Mouse (Mus musculus) neutrophil, adult 59 days (primary cell): Measurements from ENCODE around the gene Prdx1. TPM values are rescaled to one million over a fixed set of nuclear protein-coding genes. Genes with fewer than 3 reads are reported as not detected.

ENCODE experiments used
- total RNA-seq, 2 experiments: library from RNA; stranded (reverse); gene quantifications; 1 replicate in 1 of 2; 2 replicates in 1 of 2; pipeline ENCODE4 v1.2.4; 2023

Prdx1 gene
- total RNA-seq, result 100 to 1,000 TPM; 102 to 170 TPM

DNA sequence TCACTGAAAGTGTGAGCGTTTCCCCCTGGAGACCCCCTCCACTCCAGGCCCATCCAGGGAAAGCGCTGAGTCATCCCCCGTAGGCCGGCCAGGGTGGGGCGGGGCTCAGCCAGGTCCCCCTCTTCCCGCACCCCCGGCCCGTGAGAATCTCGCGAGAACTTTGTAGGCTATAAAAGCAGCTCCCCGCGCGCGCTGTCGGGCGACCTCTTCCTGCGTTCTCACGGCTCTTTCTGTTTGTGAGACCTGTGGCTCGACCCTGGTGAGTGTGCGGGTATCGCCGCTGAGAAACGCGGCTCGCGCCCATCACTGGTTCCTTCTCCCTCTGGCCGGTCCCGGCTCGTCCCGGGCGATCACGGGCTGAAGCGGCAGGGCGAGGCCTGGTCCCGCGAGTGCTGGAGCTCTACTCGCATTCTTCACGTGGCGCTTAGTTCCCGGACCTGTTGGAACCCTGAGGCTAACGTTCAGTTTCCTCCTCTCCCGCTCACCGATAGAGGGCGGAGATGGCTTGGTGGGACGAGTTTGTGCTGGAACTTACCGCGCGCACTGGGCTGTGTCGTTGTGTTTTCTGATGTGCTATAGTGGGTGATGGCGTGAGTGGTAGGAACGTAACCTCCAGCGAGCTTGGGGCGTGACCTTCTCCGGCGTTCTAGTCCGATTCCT is at the start of gene Prdx1:
TSS of gene Prdx1 (plus strand) at position 143 of the 660 bp plus-strand sequence.

DNA sequence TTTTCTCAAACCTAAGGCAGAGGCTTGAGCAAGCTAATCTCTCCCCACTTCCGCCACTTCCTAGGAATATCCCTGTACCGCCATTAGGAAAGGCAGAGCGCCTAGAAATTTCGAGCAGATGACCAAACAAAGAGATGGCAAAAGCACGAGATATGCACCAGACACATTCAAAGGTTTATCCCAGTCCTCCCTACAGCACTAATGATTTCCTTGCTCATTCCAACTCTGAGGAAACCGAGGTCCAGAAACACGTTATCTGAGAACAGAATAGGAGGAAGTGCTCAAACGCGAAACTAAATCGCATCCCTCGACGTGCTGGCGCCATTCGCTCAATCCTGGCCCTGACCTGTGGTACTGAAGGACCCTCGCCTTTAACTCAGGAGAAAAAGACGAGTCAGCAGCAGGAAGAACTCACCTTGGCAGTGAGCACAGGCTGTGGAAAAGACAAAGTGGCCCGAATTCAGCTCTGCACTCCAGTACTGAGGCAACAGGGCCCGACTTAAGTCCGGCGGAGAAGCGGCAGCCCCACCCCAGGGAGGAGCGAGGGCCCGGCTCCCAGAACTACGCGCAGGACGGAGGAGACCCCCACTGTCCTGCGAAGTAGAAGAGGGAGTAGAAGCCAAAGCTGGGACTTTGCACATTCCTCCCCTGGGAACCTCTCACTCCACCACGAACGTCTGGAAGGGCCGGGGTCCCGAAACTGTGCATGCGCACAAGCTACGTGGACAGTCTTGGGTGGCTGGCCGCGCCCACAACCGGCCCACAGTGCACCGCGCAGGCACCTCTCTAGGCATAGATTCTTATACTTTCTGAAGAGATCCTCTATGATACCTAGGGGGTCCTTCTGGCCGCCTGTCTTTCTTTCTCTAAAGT is 34.2 kb upstream of the Prdx1 start, which contains the start of gene Akr1a1:
TSS of gene Akr1a1 (minus strand) at position 757 of the 873 bp plus-strand sequence.

DNA sequence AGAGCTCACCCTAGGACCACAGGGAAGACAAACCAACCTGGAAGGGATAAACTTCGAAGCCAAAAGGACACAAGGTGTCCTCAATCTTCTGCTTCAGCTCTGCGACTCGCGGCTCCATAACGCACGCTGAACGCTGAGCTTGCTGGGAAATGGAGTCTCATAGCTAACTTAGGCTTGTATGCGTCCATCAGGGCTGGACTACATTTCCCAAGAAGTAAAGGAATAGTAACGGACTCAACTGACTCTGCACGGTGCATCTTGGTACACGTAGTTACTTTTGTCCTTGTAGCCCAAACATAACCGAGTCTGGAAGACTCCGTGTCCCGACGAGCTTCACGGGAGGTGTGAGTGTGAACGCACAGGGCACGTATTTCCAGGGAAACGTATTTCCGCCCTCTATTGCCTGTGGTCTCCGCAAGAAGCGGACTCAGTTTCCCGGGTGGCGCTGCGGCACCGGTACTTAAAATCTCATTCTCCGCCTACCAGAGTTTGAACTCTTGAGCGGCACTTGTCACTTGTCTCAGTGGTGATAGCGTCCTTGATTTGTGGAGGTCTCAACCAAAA is 22.9 kb downstream of the Prdx1 start, which contains the start of the genes Mmachc and Ccdc163:
TSS of gene Mmachc (minus strand) at position 206 of the 564 bp plus-strand sequence.
TSS of gene Ccdc163 (plus strand) at position 309 of the 564 bp plus-strand sequence.

DNA sequence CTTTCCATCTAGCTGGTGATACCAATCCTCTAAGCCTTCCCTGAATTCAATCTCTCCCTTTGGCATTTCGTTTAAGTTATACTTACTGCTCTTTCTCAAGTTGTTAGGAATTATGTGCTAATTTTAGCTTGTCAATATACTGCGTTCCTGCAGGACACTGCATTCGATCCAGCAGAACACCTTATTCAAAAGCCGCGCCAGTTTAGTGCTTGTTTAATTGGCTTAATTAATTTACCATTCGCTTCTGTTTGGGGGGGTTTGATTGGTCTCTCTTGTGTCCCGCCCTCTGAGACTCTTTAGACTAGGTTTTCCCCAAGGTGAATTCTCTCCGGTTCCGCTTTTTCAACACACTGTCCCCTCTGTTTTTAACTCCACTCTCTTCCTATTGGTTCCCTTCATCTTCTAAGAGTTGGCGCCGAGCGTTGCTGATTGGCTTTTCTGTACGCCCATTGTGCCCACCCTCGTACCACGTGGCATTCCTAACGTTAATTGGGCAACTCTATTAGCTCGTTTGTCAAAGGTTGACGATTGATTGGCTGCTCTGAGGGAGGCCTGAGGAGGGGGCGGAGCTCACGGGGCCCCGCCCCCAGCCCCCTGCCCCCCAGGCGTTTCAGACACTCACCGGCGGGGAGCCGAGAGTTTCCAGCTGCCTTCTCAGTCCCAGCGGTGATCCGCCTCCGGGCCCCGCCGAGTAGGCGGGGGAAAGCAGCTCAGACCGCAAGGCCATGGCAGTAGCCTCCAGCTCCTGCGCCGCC is 35.2 kb downstream of the Prdx1 start, which contains the start of gene Tesk2:
TSS of gene Tesk2 (plus strand) at position 606 of the 755 bp plus-strand sequence.

Other genes starting within 250 kb of the Prdx1 start
- gene Mast2, start 221.4 kb upstream of the Prdx1 start, total RNA-seq, result 10 to 100 TPM; 17.9 to 24.4 TPM
- 1 to 10 TPM; 6.0 to 6.3 TPM for gene Ipp, start 178.0 kb upstream of the Prdx1 start, total RNA-seq
- gene Tmem69, start 129.6 kb upstream of the Prdx1 start, total RNA-seq, result 1 to 10 TPM; 8.1 to 8.2 TPM
- 10 to 100 TPM; 75.7 to 79.6 TPM for gene Gpbp1l1, start 127.9 kb upstream of the Prdx1 start, total RNA-seq
- 1 to 10 TPM; 8.1 to 8.5 TPM for gene Ccdc17, start 88.9 kb upstream of the Prdx1 start, total RNA-seq
- gene Nasp, start 57.6 kb upstream of the Prdx1 start, total RNA-seq, result 10 to 100 TPM; 52.7 to 57.8 TPM
- 100 to 1,000 TPM; 246 to 288 TPM for gene Akr1a1, start 33.9 kb upstream of the Prdx1 start, total RNA-seq
- gene Mmachc, start 22.9 kb downstream of the Prdx1 start, total RNA-seq, result 1 to 10 TPM; 3.2 to 3.5 TPM
- 10 to 100 TPM; 12.0 to 18.3 TPM for gene Ccdc163, start 23.0 kb downstream of the Prdx1 start, total RNA-seq
- gene Tesk2, start 35.4 kb downstream of the Prdx1 start, total RNA-seq, result 10 to 100 TPM; 35.6 to 37.0 TPM
- 10 to 100 TPM; 15.3 TPM for gene Toe1, start 122.1 kb downstream of the Prdx1 start, total RNA-seq
- 1 to 10 TPM; 6.1 to 6.8 TPM for gene Mutyh, start 122.2 kb downstream of the Prdx1 start, total RNA-seq
- not detected for gene Hpdl, start 136.2 kb downstream of the Prdx1 start, total RNA-seq
- under 1 TPM in 1 of 2 experiments, not detected in 1; 0.07 TPM for gene Zswim5, start 191.8 kb downstream of the Prdx1 start, total RNA-seq